Mouse (Mus musculus) forebrain, embryonic 14.5 days (tissue): ENCODE measurements around the gene Slc12a8. TPM values are rescaled to one million over a fixed set of nuclear protein-coding genes. Genes with fewer than 3 reads are reported as not detected.
A peak's percentile ranks its signal among the peaks of the same experiment; 100 is the strongest.

Source experiments
- ATAC-seq: fragments of 200-750 bp; cut with Nextera tagmentation; 2 replicates; pipeline ENCODE4 v1.8.0; 2017; ENCODE audit warnings: mild to moderate bottlenecking, moderate library complexity
- DNase-seq: peaks from one replicate; pipeline ENCODE4 v3.0.0-alpha.2; 2015; ENCODE audit warnings: low spot score
- H3K27ac ChIP-seq: fragments of 300-500 bp; sonication (generic); 2 replicates; pipeline ENCODE4 v1.5.1; 2014; ENCODE audit warnings: low read depth, mild to moderate bottlenecking, control low read depth, low read length, moderate library complexity
- H3K27me3 ChIP-seq: fragments of 300-500 bp; sonication (generic); replicated peaks from 2 replicates; pipeline ENCODE4 v1.6.1; 2014; ENCODE audit warnings: low read length, control low read depth, mixed read lengths; ENCODE audit not compliant: control insufficient read depth, insufficient read depth
- H3K36me3 ChIP-seq: fragments of 300-500 bp; sonication (generic); 2 replicates; pipeline ENCODE4 v1.6.1; 2014; ENCODE audit warnings: low read length, control low read depth; ENCODE audit not compliant: control insufficient read depth, insufficient read depth
- H3K4me1 ChIP-seq: fragments of 300-500 bp; sonication (generic); 2 replicates; pipeline ENCODE4 v1.6.1; 2014; ENCODE audit warnings: antibody characterized with exemption, low read length, control low read depth; ENCODE audit not compliant: control insufficient read depth, insufficient read depth
- H3K4me2 ChIP-seq: fragments of 300-500 bp; sonication (generic); 2 replicates; pipeline ENCODE4 v1.6.1; 2014; ENCODE audit warnings: mild to moderate bottlenecking, control low read depth, low read length
- H3K4me3 ChIP-seq: fragments of 300-500 bp; sonication (generic); 2 replicates; pipeline ENCODE4 v1.5.1; 2014; ENCODE audit warnings: low read depth, low read length, control low read depth
- H3K9ac ChIP-seq: fragments of 300-500 bp; sonication (generic); 2 replicates; pipeline ENCODE4 v1.6.1; 2014; ENCODE audit warnings: mild to moderate bottlenecking, low read length, control low read depth, moderate library complexity
- H3K9me3 ChIP-seq: fragments of 300-500 bp; sonication (generic); replicated peaks from 2 replicates; pipeline ENCODE4 v1.6.1; 2016; ENCODE audit warnings: low read length, control low read depth, mixed read lengths; ENCODE audit not compliant: control insufficient read depth
- WGBS: fragments of 180-500 bp; shearing (Covaris S2); extraction: QIAGEN DNeasy Blood & Tissue Kit; methylation state at CpG from one replicate; pipeline ENCODE4 v1.1.7; 2014; 5-methylcytosine and 5-hydroxymethylcytosine counted together
- polyA plus RNA-seq: library from polyadenylated mRNA; unstranded; fragments of >200 nt; fragmentation: Nextera tagmentation; extraction: Ambion mirVana; gene quantifications from 2 replicates; pipeline ENCODE4 v1.2.1, GENCODE M21; 2014

The Slc12a8 gene
- polyA plus RNA-seq, 1 experiment from 2014 or later, result 0.67 TPM

GRCm38 (mm10) chr16:33683206-33684161, 166.4 kb downstream of the Slc12a8 start:
- peak; percentile 27 for DNase-seq
- H3K4me1 ChIP-seq, result peaks cover 23% of the 10 kb centered on the region
- H3K27me3 ChIP-seq, result no peaks in the 10 kb centered on the region
- 0 out of 2 replicates have a peak, but pooled peaks cover 2% of the 10 kb centered on the region for H3K36me3 ChIP-seq
- WGBS, result 62% methylated on average over 13 of the region's 13 CpGs
- peak overlapping the region; percentile 86 for H3K4me3 ChIP-seq
- peak overlapping the region; percentile 80; the same call in 1 of the 2 replicates for H3K27ac ChIP-seq
- ATAC-seq, result no peak; the same call in 1 of the 2 replicates
- no peaks in the 10 kb centered on the region for H3K9me3 ChIP-seq
- H3K9ac ChIP-seq, result peak overlapping the region; percentile 97; the same call in 1 of the 2 replicates
- H3K4me2 ChIP-seq, result peak overlapping the region; percentile 81

- ATAC-seq, result peak; percentile 85
- 0 out of 2 replicates have a peak, but pooled peaks cover 3% of the 10 kb centered on the region for H3K36me3 ChIP-seq
- DNase-seq, result peak; percentile 78
- H3K9me3 ChIP-seq, result no peaks in the 10 kb centered on the region
- H3K9ac ChIP-seq, result peak within 1 kb of the TSS; percentile 97
- H3K4me1 ChIP-seq, result peaks cover 23% of the 10 kb centered on the region
- H3K4me2 ChIP-seq, result peak within 1 kb of the TSS; percentile 81
- peak within 1 kb of the TSS; percentile 86 for H3K4me3 ChIP-seq
- whole genome bisulfite sequencing, result 2% methylated on average over 38 of the region's 57 CpGs
- no peaks in the 10 kb centered on the region for H3K27me3 ChIP-seq
- peak within 1 kb of the TSS; percentile 80 for H3K27ac ChIP-seq
Observed at GRCm38 (mm10) chr16:33684162-33684702, 167.1 kb downstream of the Slc12a8 start, which contains the start of gene Heg1. Heg1 (plus strand) TSS chr16:33684370.

DNA sequence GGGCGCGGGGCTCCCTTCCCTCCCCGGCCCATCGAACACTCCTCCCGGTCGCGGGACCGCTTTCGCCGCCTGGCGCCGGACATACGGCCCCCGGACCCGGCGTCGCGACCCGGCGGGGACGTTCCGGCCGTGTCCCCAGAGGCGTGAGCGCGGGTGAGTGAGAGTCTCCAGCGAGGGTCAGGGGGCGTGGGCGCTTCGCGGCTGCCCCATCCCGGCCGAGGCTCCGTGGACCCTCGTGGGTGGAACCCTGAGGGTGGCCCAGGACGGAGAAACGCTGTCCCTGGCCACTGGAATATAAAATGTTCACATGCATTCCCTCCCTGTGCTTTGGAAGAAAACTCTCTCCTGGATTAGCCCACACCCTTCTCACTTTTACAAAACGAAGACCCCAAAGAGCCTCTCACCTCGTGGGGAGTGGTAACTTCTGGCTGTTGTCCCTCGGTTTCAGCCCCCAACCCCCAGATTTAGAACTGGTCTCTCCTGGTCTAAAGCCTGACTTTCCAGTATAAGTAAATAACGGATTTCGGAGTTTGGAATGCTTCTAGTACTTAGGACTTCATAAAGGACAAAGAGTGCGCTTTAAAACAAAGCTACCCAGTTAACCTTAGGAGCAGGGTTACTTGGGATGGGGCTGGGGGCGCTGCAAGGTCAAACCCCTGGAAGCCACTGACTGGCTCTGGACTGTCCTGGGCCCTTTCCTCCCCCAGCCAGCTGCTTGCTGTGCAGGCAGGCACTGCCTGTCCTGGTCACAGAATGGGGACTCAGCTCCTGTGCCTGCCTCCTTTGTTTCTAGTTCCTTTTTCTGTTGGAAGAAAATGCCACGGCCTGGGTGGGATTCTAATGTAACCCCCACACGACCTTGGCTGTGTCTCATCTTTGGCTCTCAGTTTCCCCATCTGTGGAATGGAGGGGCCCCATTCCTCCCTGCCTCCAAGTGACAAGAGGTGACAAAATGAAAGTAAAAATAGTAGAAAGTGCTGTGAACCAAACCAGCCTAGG, 167.9 kb downstream of the Slc12a8 start:
- Histone ChIP-seq H3K36me3 (0 out of 2 replicates have a peak, but pooled peaks cover 3% of the 10 kb centered on the region), H3K4me2 (peak overlapping the region; percentile 81), H3K4me3 (peak overlapping the region; percentile 86), H3K27ac (peak overlapping the region; percentile 80), H3K27me3 (no peaks in the 10 kb centered on the region), H3K9ac (peak overlapping the region; percentile 97), H3K4me1 (peaks cover 23% of the 10 kb centered on the region), H3K9me3 (no peaks in the 10 kb centered on the region)
- peak; percentile 34 for DNase-seq
- WGBS, result under 1% methylated on average over 46 of the region's 46 CpGs
- ATAC-seq, result peak; percentile 27

DNA sequence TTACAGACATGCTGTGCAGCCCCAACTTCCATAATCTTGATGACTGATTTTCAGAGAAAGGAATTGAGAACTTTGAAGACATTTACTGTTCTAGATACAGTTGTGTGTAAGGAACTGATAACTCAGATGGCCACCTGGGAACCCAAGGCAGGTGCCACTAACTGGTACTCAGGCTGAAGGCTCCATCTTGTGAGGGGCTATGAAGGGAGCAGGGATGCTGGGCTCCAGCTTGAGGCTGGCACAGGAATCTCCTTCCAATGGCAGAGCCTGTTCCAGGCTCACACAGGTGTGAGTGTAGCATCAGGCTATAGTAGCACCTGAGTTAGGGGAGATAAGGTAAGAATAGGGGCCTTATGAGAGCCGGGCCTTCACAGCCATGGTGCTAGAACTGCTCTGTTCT, 168.9 kb downstream of the Slc12a8 start:
- Histone ChIP-seq H3K27me3 (no peaks in the 10 kb centered on the region), H3K36me3 (0 out of 2 replicates have a peak, but pooled peaks cover 3% of the 10 kb centered on the region), H3K4me1 (peaks cover 29% of the 10 kb centered on the region), H3K27ac (no peak overlapping the region), H3K9ac (peak overlapping the region; percentile 97), H3K4me2 (peak overlapping the region; percentile 81), H3K9me3 (no peaks in the 10 kb centered on the region), H3K4me3 (peak overlapping the region; percentile 86)
- DNase-seq (no peak), ATAC-seq (no peak)
- WGBS, result 80% methylated on average over 1 of the region's 1 CpGs

- peak overlapping the region; percentile 97 for H3K9ac ChIP-seq
- WGBS, result 72% methylated on average over 3 of the region's 3 CpGs
- DNase-seq (no peak), ATAC-seq (no peak)
- peak overlapping the region; percentile 81 for H3K4me2 ChIP-seq
- no peak overlapping the region for H3K4me3 ChIP-seq
- H3K27ac ChIP-seq, result 0 out of 2 replicates have a peak overlapping the region, but pooled peaks have one; percentile 50
- H3K9me3 ChIP-seq, result no peaks in the 10 kb centered on the region
- no peaks in the 10 kb centered on the region for H3K27me3 ChIP-seq
- H3K4me1 ChIP-seq, result peaks cover 29% of the 10 kb centered on the region
- H3K36me3 ChIP-seq, result 0 out of 2 replicates have a peak, but pooled peaks cover 3% of the 10 kb centered on the region
Observed at GRCm38 (mm10) chr16:33687724-33688123, 170.6 kb downstream of the Slc12a8 start.

DNA sequence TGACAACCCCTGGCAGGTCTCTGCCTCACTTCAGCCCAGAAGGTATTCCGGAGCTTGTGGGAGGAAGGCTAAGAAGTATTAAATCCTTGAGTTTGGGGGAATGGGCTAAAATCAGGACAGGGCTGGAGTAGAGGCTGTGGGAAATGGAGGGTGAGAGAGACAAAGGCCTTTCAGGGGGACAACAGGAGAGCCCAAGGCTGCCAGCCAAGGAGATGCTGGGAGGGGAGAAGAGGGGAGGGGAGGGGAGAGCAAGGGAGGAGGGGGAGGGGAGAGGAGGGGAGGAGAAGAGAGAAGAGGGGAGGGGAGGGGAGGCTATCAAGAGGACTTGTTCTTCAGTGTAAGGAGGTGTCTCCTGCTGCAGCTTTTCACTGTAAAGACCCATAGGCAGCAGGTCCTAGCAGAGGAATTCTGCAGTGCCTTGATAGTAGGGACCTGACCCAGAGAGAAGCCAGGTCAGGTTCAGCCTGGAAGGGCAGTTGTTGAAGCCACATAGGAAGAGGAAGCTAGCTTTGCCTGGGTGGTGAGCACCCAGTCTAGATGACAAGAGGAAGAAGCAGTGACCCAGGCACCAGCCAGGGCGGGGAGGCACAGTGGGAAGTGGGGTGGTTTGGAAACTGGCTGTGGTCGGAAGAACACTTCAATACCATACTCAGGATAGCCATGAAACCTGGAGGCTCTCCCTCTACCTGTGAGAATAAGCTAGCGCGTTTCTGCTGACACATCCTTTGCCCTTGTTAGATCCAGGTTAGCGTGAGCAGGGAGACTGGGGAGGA, 174.0 kb downstream of the Slc12a8 start:
- peak overlapping the region; percentile 62 for H3K27ac ChIP-seq
- WGBS, result 74% methylated on average over 6 of the region's 6 CpGs
- peak; percentile 56 for DNase-seq
- H3K27me3 ChIP-seq, result no peaks in the 10 kb centered on the region
- H3K9ac ChIP-seq, result no peak overlapping the region
- no peaks in the 10 kb centered on the region for H3K9me3 ChIP-seq
- 0 out of 2 replicates have a peak, but pooled peaks cover 3% of the 10 kb centered on the region for H3K36me3 ChIP-seq
- H3K4me2 ChIP-seq, result no peak overlapping the region
- H3K4me1 ChIP-seq, result peaks cover 29% of the 10 kb centered on the region
- no peak overlapping the region for H3K4me3 ChIP-seq
- ATAC-seq, result peak; percentile 25; the same call in 1 of the 2 replicates

GRCm38 (mm10) chr16:33693553-33693952, 176.4 kb downstream of the Slc12a8 start:
- no peaks in the 10 kb centered on the region for H3K36me3 ChIP-seq
- 86% methylated on average over 1 of the region's 1 CpGs for WGBS
- H3K4me1 ChIP-seq, result peaks cover 33% of the 10 kb centered on the region

More at GRCm38 (mm10) chr16:33693553-33693952, 176.4 kb downstream of the Slc12a8 start:
- DNase-seq (no peak), ATAC-seq (no peak)
- Histone ChIP-seq H3K4me2 (no peak overlapping the region), H3K9me3 (no peaks in the 10 kb centered on the region), H3K9ac (no peak overlapping the region), H3K4me3 (no peak overlapping the region), H3K27me3 (no peaks in the 10 kb centered on the region), H3K27ac (no peak overlapping the region)
